Comparison of ENCODE assay signal across 10 mouse cellular contexts in the genomic region with DNA sequence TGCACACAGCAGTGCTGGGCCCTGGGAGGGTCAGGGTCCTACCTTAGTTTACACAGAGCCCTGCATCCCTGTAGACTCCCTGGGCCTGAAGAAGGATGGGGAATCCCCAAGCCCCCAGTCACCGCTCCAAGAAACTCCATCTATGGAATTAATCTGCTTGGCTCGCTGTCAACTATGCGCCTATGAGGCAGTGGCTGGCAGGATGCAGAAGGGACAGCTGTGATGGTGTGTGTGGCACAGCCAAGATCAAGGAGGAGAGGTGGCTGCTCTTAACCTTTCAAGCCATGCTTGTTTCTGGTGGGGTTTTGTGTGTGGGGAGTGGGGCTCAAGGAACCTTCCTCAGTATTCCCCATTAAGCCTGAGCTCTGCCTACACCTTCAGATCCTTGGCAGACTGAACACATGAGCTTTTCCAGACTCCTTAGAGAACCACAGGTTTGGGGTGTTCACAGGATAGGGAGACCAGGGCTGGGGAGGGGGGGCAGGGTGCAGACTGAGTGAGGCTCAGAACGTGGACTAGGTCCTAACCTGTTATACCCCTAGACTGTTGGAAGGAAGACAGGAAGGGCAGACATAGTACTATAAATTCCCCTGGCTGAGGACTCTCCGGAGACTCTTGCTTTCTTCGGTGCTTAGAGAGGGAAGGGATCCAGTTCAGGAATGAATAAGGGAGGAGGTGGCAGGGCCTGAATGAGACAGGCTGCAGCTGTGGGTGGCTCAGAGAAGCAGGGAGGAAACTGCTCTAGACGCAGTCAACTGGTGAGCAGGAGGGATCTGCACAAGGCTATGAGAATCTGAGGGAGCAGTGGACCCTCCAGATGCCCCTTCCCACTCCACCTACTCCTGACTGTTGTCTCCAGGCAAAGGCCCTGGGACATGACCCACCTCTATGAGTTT. TPM values are rescaled to one million over a fixed set of nuclear protein-coding genes. Genes with fewer than 3 reads are reported as not detected.
DNase-seq lines count a peak whose midpoint lies in the region; ATAC-seq lines count a peak whose summit lies in the region.
"Had no signal": no experiment of that assay in that cellular context is flagged by ENCODE, and none has a peak within 500 bp of the region (broad histone marks: within the 10 kb centered on the region; RNA-seq: fewer than 3 reads in every experiment).

No protein-coding gene starts in this region.

- no peak for ATAC-seq in hindbrain, embryonic 14.5 days (ENCODE audit: low FRiP score)
- no peak for ATAC-seq in hindbrain, embryonic 13.5 days (ENCODE audit: low FRiP score)
- ATAC-seq in heart, embryonic 15.5 days (replicated peaks; ENCODE audit: insufficient number of reproducible peaks, insufficient read depth, low FRiP score, low read depth): 0 out of 2 replicates have a peak, but pooled peaks have one; percentile 12
- ATAC-seq in megakaryocyte-erythroid progenitor cell, adult 5-6 weeks (replicated peaks; ENCODE audit: low FRiP score, low TSS enrichment, poor library complexity, severe bottlenecking): no peak

- 75% methylated on average over 7 of the region's 7 CpGs for WGBS in hindbrain, embryonic 14.5 days
- WGBS in hindbrain, embryonic 13.5 days: 80% methylated on average over 7 of the region's 7 CpGs
- 28% methylated on average over 7 of the region's 7 CpGs for WGBS in heart, embryonic 15.5 days
- 91% methylated on average over 7 of the region's 7 CpGs for WGBS in limb, embryonic 10.5 days

- H3K9ac ChIP-seq in hindbrain, embryonic 14.5 days: no peak overlapping the region
- H3K9ac ChIP-seq in hindbrain, embryonic 13.5 days: no peak overlapping the region
- H3K9ac ChIP-seq in heart, embryonic 15.5 days: no peak overlapping the region
- H3K9ac ChIP-seq: liver, embryonic 14.5 days had no signal

- H3K4me1 ChIP-seq in hindbrain, embryonic 14.5 days (replicated peaks; ENCODE audit: control insufficient read depth, insufficient read depth, low read length): peaks cover 25% of the 10 kb centered on the region
- H3K4me1 ChIP-seq in hindbrain, embryonic 13.5 days (replicated peaks): peaks cover 47% of the 10 kb centered on the region
- peaks cover 83% of the 10 kb centered on the region for H3K4me1 ChIP-seq in heart, embryonic 15.5 days (replicated peaks)
- H3K4me1 ChIP-seq in limb, embryonic 10.5 days: peaks cover 34% of the 10 kb centered on the region

- H3K27me3 ChIP-seq in hindbrain, embryonic 14.5 days (ENCODE audit: control insufficient read depth, insufficient read depth, low read length): no peaks in the 10 kb centered on the region
- H3K27me3 ChIP-seq in hindbrain, embryonic 13.5 days: no peaks in the 10 kb centered on the region
- no peaks in the 10 kb centered on the region for H3K27me3 ChIP-seq in heart, embryonic 15.5 days
- no peaks in the 10 kb centered on the region for H3K27me3 ChIP-seq in limb, embryonic 10.5 days (ENCODE audit: low read depth, poor library complexity, severe bottlenecking)

- H3K27ac ChIP-seq in hindbrain, embryonic 14.5 days: no peak overlapping the region
- no peak overlapping the region for H3K27ac ChIP-seq in hindbrain, embryonic 13.5 days
- H3K27ac ChIP-seq in heart, embryonic 15.5 days: peak overlapping the region; percentile 75
- H3K27ac ChIP-seq in limb, embryonic 10.5 days: 0 out of 2 replicates have a peak overlapping the region, but pooled peaks have one; percentile 33
- H3K27ac ChIP-seq: liver, embryonic 14.5 days had no signal

- H3K4me2 ChIP-seq in hindbrain, embryonic 14.5 days (replicated peaks): no peak overlapping the region
- H3K4me2 ChIP-seq in hindbrain, embryonic 13.5 days: no peak overlapping the region
- no peak overlapping the region for H3K4me2 ChIP-seq in heart, embryonic 15.5 days

- H3K9me3 ChIP-seq in hindbrain, embryonic 14.5 days (ENCODE audit: control insufficient read depth, low read length): no peaks in the 10 kb centered on the region
- H3K9me3 ChIP-seq in hindbrain, embryonic 13.5 days: no peaks in the 10 kb centered on the region
- H3K9me3 ChIP-seq in heart, embryonic 15.5 days (replicated peaks): no peaks in the 10 kb centered on the region
- no peaks in the 10 kb centered on the region for H3K9me3 ChIP-seq in limb, embryonic 10.5 days (replicated peaks)

- DNase-seq in hindbrain, embryonic 14.5 days (ENCODE audit: low spot score): peak; percentile 49
- DNase-seq in adrenal gland, postnatal 10 days: peak; percentile 54
- no peak for DNase-seq in limb, embryonic 10.5 days (ENCODE audit: low spot score)
- DNase-seq in embryo, embryonic 11 days: no peak
- DNase-seq in embryo, embryonic 9.5 days (ENCODE audit: extremely low spot score): no peak

- H3K36me3 ChIP-seq in hindbrain, embryonic 14.5 days (replicated peaks; ENCODE audit: control insufficient read depth, insufficient read depth): no peaks in the 10 kb centered on the region
- H3K36me3 ChIP-seq in hindbrain, embryonic 13.5 days: no peaks in the 10 kb centered on the region
- H3K36me3 ChIP-seq in heart, embryonic 15.5 days: no peaks in the 10 kb centered on the region
- peaks cover 60% of the 10 kb centered on the region for H3K36me3 ChIP-seq in limb, embryonic 10.5 days

- no peak overlapping the region for H3K4me3 ChIP-seq in hindbrain, embryonic 14.5 days (replicated peaks; ENCODE audit: low read length)
- H3K4me3 ChIP-seq in hindbrain, embryonic 13.5 days: no peak overlapping the region
- no peak overlapping the region for H3K4me3 ChIP-seq in heart, embryonic 15.5 days
- H3K4me3 ChIP-seq in limb, embryonic 10.5 days: no peak overlapping the region

RNA-seq across cellular contexts. Expression of a gene that starts 20.0 kb away (rescaled TPM):
- 2.0 and 2.6 TPM in 2 replicates for polyA plus RNA-seq in hindbrain, embryonic 14.5 days (2014; fragmentation: Nextera tagmentation; extraction: Ambion mirVana)
- polyA plus RNA-seq in hindbrain, embryonic 13.5 days (2015; fragmentation: Nextera tagmentation; extraction: Ambion mirVana): 2.1 and 2.4 TPM in 2 replicates
- total RNA-seq in adrenal gland, postnatal 10 days (2021): 10 to 100 TPM; 11.4 to 15.2 TPM
- 4.4 and 6.1 TPM in 2 replicates for polyA plus RNA-seq in heart, embryonic 15.5 days (2015; fragmentation: Nextera tagmentation; extraction: Ambion mirVana)
- 7.4 and 9.4 TPM in 2 replicates for polyA plus RNA-seq in limb, embryonic 10.5 days (2016; fragmentation: Nextera tagmentation; extraction: Ambion mirVana)
- total RNA-seq in megakaryocyte-erythroid progenitor cell, adult 5-6 weeks (2014; fragmentation: Nextera tagmentation): 1.2 TPM in 1 of 2 replicates, not detected in the other
- not detected in 2 replicates for total RNA-seq in megakaryocyte-erythroid progenitor cell, adult 5-6 weeks (2017)
- total RNA-seq: hematopoietic stem cell, adult 5-6 weeks had no signal

Comparison
In these comparisons a context has a peak if more than half of its experiments do, and no peak if none do; other contexts are left out.
1. DNase-seq: peak in hindbrain, embryonic 14.5 days (single experiment) and adrenal gland, postnatal 10 days (single experiment); none in limb, embryonic 10.5 days (single experiment), embryo, embryonic 11 days (single experiment) and embryo, embryonic 9.5 days (single experiment).
2. H3K27ac ChIP-seq: peak in heart, embryonic 15.5 days (single experiment) and limb, embryonic 10.5 days (single experiment); none in hindbrain, embryonic 14.5 days (single experiment) and hindbrain, embryonic 13.5 days (single experiment).